Mouse (Mus musculus) ES-E14 (cell line): ENCODE measurements at regions not wholly inside any gene's neighbourhood (a gene's known extent, or its start where the extent isn't known, plus 50 kb on each side); places are given as distances from the start of the nearest gene placed in this dataset.

ENCODE experiments used
- DNase-seq: peaks from one replicate; pipeline ENCODE4 v3.0.0-alpha.2; 2013; ENCODE audit warnings: low read depth, low spot score
- H3K27ac ChIP-seq: 2 replicates; pipeline ENCODE4 v1.5.1; 2012; ENCODE audit warnings: low read depth, mild to moderate bottlenecking, low read length, moderate library complexity, mixed read lengths; ENCODE audit not compliant: poor library complexity, insufficient read depth, severe bottlenecking
- H3K36me3 ChIP-seq: 2 replicates; pipeline ENCODE4 v1.6.1; 2012; ENCODE audit warnings: mild to moderate bottlenecking, low read length, moderate library complexity, mixed read lengths; ENCODE audit not compliant: control insufficient read depth, poor library complexity, insufficient read depth, severe bottlenecking
- H3K4me1 ChIP-seq, 2 experiments: fragments of 150-350 bp in 1 of 2; sonication (generic) in 1 of 2; 2 replicates each; pipeline ENCODE4 v1.6.1; 2012; ENCODE audit warnings: low read length in 2 of 2, mild to moderate bottlenecking in 1 of 2, mixed read lengths in 1 of 2; ENCODE audit not compliant: control insufficient read depth in 2 of 2, insufficient read depth in 2 of 2, poor library complexity in 1 of 2
- H3K4me3 ChIP-seq, 2 experiments: fragments of 150-350 bp in 1 of 2; sonication (generic) in 1 of 2; 2 replicates each; pipeline ENCODE4 v1.5.1; 2012; ENCODE audit warnings: low read length in 2 of 2, low read depth in 1 of 2, mild to moderate bottlenecking in 1 of 2, mixed read lengths in 1 of 2; ENCODE audit not compliant: insufficient read depth in 1 of 2, poor library complexity in 1 of 2, severe bottlenecking in 1 of 2
- H3K9ac ChIP-seq: 2 replicates; pipeline ENCODE4 v1.6.1; 2012; ENCODE audit warnings: low read depth, mild to moderate bottlenecking, low read length, mixed read lengths; ENCODE audit not compliant: poor library complexity, insufficient read depth, severe bottlenecking
- H3K9me3 ChIP-seq: fragments of 150-350 bp; sonication (generic); 2 replicates; pipeline ENCODE4 v1.6.1; 2012; ENCODE audit warnings: low read depth, mild to moderate bottlenecking, low read length; ENCODE audit not compliant: control insufficient read depth, insufficient read depth
- CHD2 ChIP-seq: IDR thresholded peaks from 2 replicates; pipeline ENCODE4 v1.6.1; 2014; ENCODE audit warnings: mild to moderate bottlenecking, low read depth, low read length, inconsistent platforms
- HCFC1 ChIP-seq: IDR thresholded peaks from 2 replicates; pipeline ENCODE4 v1.6.1; 2012; ENCODE audit warnings: low read length, inconsistent platforms, borderline replicate concordance; ENCODE audit not compliant: insufficient read depth
- MAFK ChIP-seq: IDR thresholded peaks from 2 replicates; pipeline ENCODE4 v1.6.1; 2014; ENCODE audit warnings: mild to moderate bottlenecking, low read depth, low read length, inconsistent platforms; ENCODE audit not compliant: insufficient read depth
- ZC3H11A ChIP-seq: IDR thresholded peaks from 2 replicates; pipeline ENCODE4 v1.6.1; 2012; ENCODE audit warnings: low read depth, mild to moderate bottlenecking, inconsistent platforms, low read length, borderline replicate concordance
- ZNF384 ChIP-seq: IDR thresholded peaks from 2 replicates; pipeline ENCODE4 v1.6.1; 2012; ENCODE audit warnings: low read depth, low read length, inconsistent platforms
- in situ Hi-C, 2 experiments: fragments of 600-800 bp; cut with MboI; formaldehyde crosslinking; loops; one replicate each; pipeline ENCODE4 v1.15.1; 2025; ENCODE audit warnings: low sequenced_read_pairs in 2 of 2, inconsistent platforms in 1 of 2; ENCODE audit not compliant: unreplicated experiment in 2 of 2

GRCm38 (mm10) chr7:119384670-119385241 is 74.3 kb downstream of the Gp2 start:
- H3K9me3 ChIP-seq, result no peaks in the 10 kb centered on the region
- no peak overlapping the region for H3K4me3 ChIP-seq
- in situ Hi-C loops, result no loop called here
- no peaks in the 10 kb centered on the region for H3K4me1 ChIP-seq
- TF ChIP-seq CHD2, result no peak
- no peak for TF ChIP-seq HCFC1
- TF ChIP-seq ZNF384, result no peak
- TF ChIP-seq ZC3H11A, result no peak
- TF ChIP-seq MAFK, result no peak
- no peak for DNase-seq
- no peak overlapping the region for H3K9ac ChIP-seq
- H3K36me3 ChIP-seq, result no peaks in the 10 kb centered on the region
- no peak overlapping the region for H3K27ac ChIP-seq

- H3K4me1 ChIP-seq, result no peaks in the 10 kb centered on the region
- H3K9me3 ChIP-seq, result no peaks in the 10 kb centered on the region
- no peak overlapping the region for H3K4me3 ChIP-seq
- no peak overlapping the region for H3K27ac ChIP-seq
- no peak overlapping the region for H3K9ac ChIP-seq
- no peaks in the 10 kb centered on the region for H3K36me3 ChIP-seq
- no peak for TF ChIP-seq ZNF384
- no peak for TF ChIP-seq MAFK
- no peak for TF ChIP-seq CHD2
- no peak for TF ChIP-seq ZC3H11A
- no peak for TF ChIP-seq HCFC1
- in situ Hi-C loops, result no loop called here
- no peak for DNase-seq
Measured at GRCm38 (mm10) chr7:119379935-119380334, 79.2 kb downstream of the Gp2 start.

- no peak overlapping the region for H3K27ac ChIP-seq
- in situ Hi-C loops, result no loop called here
Measured at GRCm38 (mm10) chr7:119364268-119364596, 94.9 kb downstream of the Gp2 start.

DNA sequence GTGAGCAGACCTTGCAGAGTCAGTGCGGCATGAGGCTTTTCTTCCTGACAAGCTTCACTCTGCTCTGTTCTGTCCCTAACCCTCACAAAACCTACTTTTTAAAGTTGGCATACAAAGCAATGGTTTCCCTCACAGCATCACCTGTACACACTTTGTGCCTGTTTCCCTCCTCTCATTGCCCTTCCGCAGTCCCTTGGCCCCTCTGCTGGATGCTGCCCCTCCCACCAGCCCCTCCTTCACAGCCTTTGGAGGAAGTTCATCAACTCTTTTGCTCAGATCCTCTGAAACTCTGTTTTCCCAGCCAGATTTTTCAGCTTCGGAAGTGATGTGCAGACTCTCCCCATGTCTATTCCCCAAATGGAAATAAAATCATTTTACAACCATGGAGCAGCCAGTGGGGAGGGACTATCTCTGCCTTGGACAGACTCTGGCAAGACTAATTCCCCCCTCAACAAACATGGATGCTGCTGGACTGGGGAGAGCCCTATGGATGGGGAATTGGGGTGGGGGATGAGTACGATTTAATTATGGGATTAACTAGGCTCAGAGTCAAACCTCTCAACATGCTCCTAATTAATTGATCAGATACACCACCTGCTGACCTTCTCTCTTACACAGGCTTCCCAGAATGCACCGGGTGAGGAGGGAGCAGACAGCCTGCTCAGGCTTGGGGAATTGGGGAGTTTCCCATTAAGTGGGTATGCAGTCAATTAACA is 95.4 kb downstream of the Gp2 start:
- no peak for TF ChIP-seq ZC3H11A
- TF ChIP-seq ZNF384, result no peak
- TF ChIP-seq CHD2, result no peak
- no peak for TF ChIP-seq HCFC1
- TF ChIP-seq MAFK, result no peak
- in situ Hi-C loops, result no loop called here
- Histone ChIP-seq H3K4me3 (no peak overlapping the region), H3K27ac (no peak overlapping the region), H3K36me3 (no peaks in the 10 kb centered on the region), H3K4me1 (no peaks in the 10 kb centered on the region), H3K9me3 (no peaks in the 10 kb centered on the region), H3K9ac (no peak overlapping the region)
- no peak for DNase-seq

More at GRCm38 (mm10) chr7:119364268-119364596, 94.9 kb downstream of the Gp2 start:
- Histone ChIP-seq H3K9ac (no peak overlapping the region), H3K9me3 (no peaks in the 10 kb centered on the region), H3K36me3 (no peaks in the 10 kb centered on the region), H3K4me1 (no peaks in the 10 kb centered on the region), H3K4me3 (no peak overlapping the region)
- no peak for TF ChIP-seq CHD2
- TF ChIP-seq ZNF384, result no peak
- no peak for TF ChIP-seq ZC3H11A
- no peak for TF ChIP-seq HCFC1
- no peak for TF ChIP-seq MAFK
- DNase-seq, result no peak

GRCm38 (mm10) chr7:119357338-119357737 is 101.7 kb downstream of the Gp2 start:
- no peak overlapping the region for H3K4me3 ChIP-seq
- DNase-seq, result no peak
- no peaks in the 10 kb centered on the region for H3K9me3 ChIP-seq
- no peaks in the 10 kb centered on the region for H3K4me1 ChIP-seq
- H3K27ac ChIP-seq, result no peak overlapping the region
- in situ Hi-C loops, result no loop called here
- no peak for TF ChIP-seq HCFC1
- no peak for TF ChIP-seq MAFK
- no peak for TF ChIP-seq CHD2
- no peak for TF ChIP-seq ZC3H11A
- no peak for TF ChIP-seq ZNF384
- no peaks in the 10 kb centered on the region for H3K36me3 ChIP-seq
- no peak overlapping the region for H3K9ac ChIP-seq
